Mouse (Mus musculus): ENCODE measurements around the gene Efna1.

DNA sequence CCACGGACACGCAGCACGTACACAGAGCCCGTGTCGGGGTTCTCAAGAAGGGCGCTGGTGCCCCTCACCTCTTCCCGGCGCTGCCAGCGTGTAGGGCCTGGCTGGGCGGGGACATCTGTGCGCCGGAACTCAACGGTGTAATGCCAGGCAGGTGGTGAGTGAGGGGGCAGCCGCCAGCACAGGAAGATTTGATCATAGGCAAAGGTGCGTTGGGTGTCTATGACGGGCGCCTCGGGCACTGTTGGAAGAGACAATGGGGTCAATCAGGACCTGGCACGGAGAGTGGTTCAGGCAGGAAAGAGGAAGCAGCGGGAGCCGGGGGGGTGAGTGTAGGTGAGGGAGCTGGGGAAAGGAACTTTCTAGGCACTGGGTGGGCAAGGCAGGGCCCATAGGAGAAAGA, 43.3 kb downstream of the Efna1 start:
- TF ChIP-seq CTCF (IDR thresholded peaks at IDR 0.05; ENCODE audit: extremely low read depth, insufficient read depth, insufficient read length, insufficient replicate concordance) (no peak), POLR2A (IDR thresholded peaks at IDR 0.05; ENCODE audit: low read depth, low read length) (no peak)
